Mouse (Mus musculus): Measurements from ENCODE around the gene Shc3. TPM values are rescaled to one million over a fixed set of nuclear protein-coding genes. Genes with fewer than 3 reads are reported as not detected.

The Shc3 gene
- total and polyA plus RNA-seq, 3 experiments, result 0.15 to 0.40 TPM; not detected in 1

DNA sequence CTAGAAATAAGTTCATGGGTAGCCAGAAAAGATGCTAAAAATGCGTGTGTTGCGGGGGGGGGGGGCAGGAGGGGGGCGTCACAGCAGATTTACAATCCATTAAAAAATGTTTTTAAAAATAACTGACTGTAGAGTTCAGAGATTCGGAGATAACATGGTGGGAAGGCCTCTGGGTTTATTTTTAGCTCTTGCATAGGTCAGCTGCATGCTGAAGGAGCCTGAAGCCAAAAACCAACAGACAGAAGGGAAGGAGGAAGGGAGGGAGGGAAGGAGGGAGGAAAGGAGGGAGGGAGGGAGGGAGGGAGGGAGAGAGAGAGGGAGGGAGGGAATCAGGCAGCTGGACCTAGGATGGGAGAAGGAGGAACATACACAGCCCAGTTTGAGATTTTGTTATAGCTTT lies 18.8 kb upstream of the Shc3 start:
- in situ Hi-C loops (cut with MboI; ENCODE audit: low pct_ligation_motif_present, low pct_unique_long_range_greater_than_20kb, low sequenced_read_pairs), result no loop called here

DNA sequence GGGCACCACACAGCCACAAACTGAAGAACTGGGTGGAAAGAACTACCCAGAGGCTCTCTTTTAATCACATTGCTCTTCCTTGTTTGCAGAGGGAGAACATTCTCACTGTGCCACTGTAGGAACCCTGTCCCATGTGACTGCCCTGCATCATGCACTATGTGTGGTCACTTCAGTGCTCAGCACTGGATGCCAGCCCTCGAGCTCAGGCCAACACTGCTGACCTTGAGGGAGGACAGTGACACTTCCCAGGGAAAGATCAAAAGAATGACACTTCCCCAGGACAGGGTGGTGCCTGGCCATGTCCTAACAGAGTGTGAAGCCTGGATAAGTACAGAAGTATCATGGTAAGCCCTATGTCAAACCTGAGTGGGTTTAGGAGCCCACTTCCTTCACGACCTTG lies 13.0 kb upstream of the Shc3 start:
- H3K27me3 ChIP-seq (replicated peaks), result no peaks in the 10 kb centered on the region
- no peak overlapping the region for H3K4me3 ChIP-seq (replicated peaks in 1 of 3; ENCODE audit: low read depth in 2 of 3, low read length in 2 of 3, poor library complexity in 1 of 3)
- no peak for DNase-seq (ENCODE audit: extremely low read depth)
- dilution Hi-C loops (cut with MboI; ENCODE audit: extremely low pct_ligation_motif_present, extremely low pct_unique_long_range_greater_than_20kb, low sequenced_read_pairs), result no loop called here
- H3K27ac ChIP-seq (ENCODE audit: insufficient read depth, low read depth), result no peak overlapping the region
- no peaks in the 10 kb centered on the region for H3K9me3 ChIP-seq (replicated peaks; ENCODE audit: low read length)
- no peak overlapping the region for H3K9ac ChIP-seq (ENCODE audit: insufficient read depth, low read depth)
- no peaks in the 10 kb centered on the region for H3K79me2 ChIP-seq (replicated peaks; ENCODE audit: control insufficient read depth, extremely low read depth, insufficient read depth, poor library complexity, severe bottlenecking)
- no peak overlapping the region for H3K4me2 ChIP-seq (ENCODE audit: insufficient read depth, low read depth, poor library complexity, severe bottlenecking)
- peaks cover 0 to 3% of the 10 kb centered on the region in 2 experiments; a peak in 1 of 4 replicates for H3K4me1 ChIP-seq (ENCODE audit: control insufficient read depth in 1 of 2, insufficient read depth in 2 of 2)
- TF ChIP-seq CHD1 (IDR thresholded peaks at IDR 0.05; ENCODE audit: low read depth, low read length) (no peak), USF1 (IDR thresholded peaks at IDR 0.05; ENCODE audit: low read depth, low read length) (no peak)
- in situ Hi-C loops (cut with MboI; ENCODE audit: low pct_ligation_motif_present, low pct_unique_long_range_greater_than_20kb, low sequenced_read_pairs), result no loop called here
- no peaks in the 10 kb centered on the region for H3K36me3 ChIP-seq (replicated peaks in 1 of 2; ENCODE audit: control insufficient read depth in 1 of 2, insufficient read depth in 1 of 2, low read length in 1 of 2)

More for the DNA sequence above, 18.8 kb upstream of the Shc3 start:
- Histone ChIP-seq H3K36me3 (replicated peaks in 1 of 2; ENCODE audit: control insufficient read depth in 1 of 2, insufficient read depth in 1 of 2, low read length in 1 of 2) (no peaks in the 10 kb centered on the region), H3K4me1 (ENCODE audit: control insufficient read depth in 1 of 2, insufficient read depth in 2 of 2) (peaks cover 0 to 2% of the 10 kb centered on the region in 2 experiments; a peak in 1 of 4 replicates), H3K4me2 (ENCODE audit: insufficient read depth, low read depth, poor library complexity, severe bottlenecking) (no peak overlapping the region), H3K9me3 (replicated peaks; ENCODE audit: low read length) (no peaks in the 10 kb centered on the region), H3K4me3 (replicated peaks in 1 of 3; ENCODE audit: low read depth in 2 of 3, low read length in 2 of 3, poor library complexity in 1 of 3) (no peak overlapping the region), H3K27ac (ENCODE audit: insufficient read depth, low read depth) (no peak overlapping the region), H3K27me3 (replicated peaks) (no peaks in the 10 kb centered on the region), H3K79me2 (replicated peaks; ENCODE audit: control insufficient read depth, extremely low read depth, insufficient read depth, poor library complexity, severe bottlenecking) (no peaks in the 10 kb centered on the region), H3K9ac (ENCODE audit: insufficient read depth, low read depth) (no peak overlapping the region)
- no peak for DNase-seq (ENCODE audit: extremely low read depth)
- dilution Hi-C loops (cut with MboI; ENCODE audit: extremely low pct_ligation_motif_present, extremely low pct_unique_long_range_greater_than_20kb, low sequenced_read_pairs), result no loop called here
- no peak for TF ChIP-seq GABPA (IDR thresholded peaks at IDR 0.05; ENCODE audit: insufficient replicate concordance, low read depth, low read length)
- no peak for TF ChIP-seq MEF2A (IDR thresholded peaks at IDR 0.05; ENCODE audit: borderline replicate concordance, low read depth, low read length)
- TF ChIP-seq USF2 (conservative IDR thresholded peaks at IDR 0.05; ENCODE audit: low read depth, low read length), result no peak
- TF ChIP-seq UBTF (IDR thresholded peaks at IDR 0.05; ENCODE audit: low read depth, low read length), result no peak
- TF ChIP-seq KAT2A (IDR thresholded peaks at IDR 0.05; ENCODE audit: insufficient replicate concordance, low read length), result no peak
- TF ChIP-seq MAX (IDR thresholded peaks at IDR 0.05; ENCODE audit: low read length), result no peak
- TF ChIP-seq MXI1 (IDR thresholded peaks at IDR 0.05; ENCODE audit: low read depth, low read length), result no peak
- TF ChIP-seq CTCF (conservative IDR thresholded peaks at IDR 0.05 in 1 of 2, IDR thresholded peaks at IDR 0.05 in 1 of 2; ENCODE audit: low read depth in 2 of 2, low read length in 2 of 2), result no peak
- no peak for TF ChIP-seq ETS1 (conservative IDR thresholded peaks at IDR 0.05; ENCODE audit: low read depth, low read length)
- no peak for TF ChIP-seq JUND (conservative IDR thresholded peaks at IDR 0.05; ENCODE audit: low read depth, low read length)
- no peak for TF ChIP-seq NRF1 (IDR thresholded peaks at IDR 0.05; ENCODE audit: low read depth, low read length)
- no peak for TF ChIP-seq BHLHE40 (IDR thresholded peaks at IDR 0.05; ENCODE audit: low read depth, low read length)
- no peak for TF ChIP-seq TBP (conservative IDR thresholded peaks at IDR 0.05; ENCODE audit: low read depth, low read length)
- TF ChIP-seq ZMIZ1 (IDR thresholded peaks at IDR 0.05; ENCODE audit: low read depth, low read length), result no peak
- no peak for TF ChIP-seq EP300 (IDR thresholded peaks at IDR 0.05; ENCODE audit: low read length)

Data from CH12.LX (cell line).